Mouse (Mus musculus): Measurements from ENCODE around the gene Banf1. TPM values are rescaled to one million over a fixed set of nuclear protein-coding genes. Genes with fewer than 3 reads are reported as not detected.

Banf1 gene
- polyA plus RNA-seq, 1 experiment from 2014 or later = 311 TPM

GRCm38 (mm10) chr19:5345297-5346131 is 21.5 kb downstream of the Banf1 start:
- Histone ChIP-seq H3K4me1 (replicated peaks) (peaks cover 7% of the 10 kb centered on the region), H3K4me2 (no peak overlapping the region), H3K27me3 (peaks cover 5% of the 10 kb centered on the region; the same call in 1 of the 2 replicates), H3K27ac (replicated peaks) (no peak overlapping the region), H3K9me3 (no peaks in the 10 kb centered on the region), H3K4me3 (no peak overlapping the region), H3K9ac (no peak overlapping the region), H3K36me3 (no peaks in the 10 kb centered on the region)
- WGBS = 81% methylated on average over 6 of the region's 6 CpGs
- no peak for ATAC-seq (ENCODE audit: low read depth)

DNA sequence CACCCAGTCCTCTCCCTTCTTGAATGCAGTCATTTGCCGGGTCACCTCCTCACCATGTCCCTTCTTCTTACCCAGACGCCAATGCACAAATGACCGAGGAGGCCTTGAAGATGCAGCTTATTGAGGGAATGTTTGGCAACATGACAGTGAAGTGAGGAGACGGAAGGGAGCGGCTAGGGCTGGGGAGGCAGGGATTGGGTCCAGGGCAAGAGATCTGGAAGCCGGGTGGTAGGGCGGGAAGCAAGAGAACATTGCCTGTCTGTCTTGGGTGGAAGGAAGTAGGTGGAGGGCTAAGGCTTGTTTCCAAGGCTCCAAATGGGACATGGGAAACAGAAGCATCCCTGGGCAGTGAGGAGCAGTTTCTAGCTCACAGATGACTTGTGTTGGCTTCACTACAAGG is 25.6 kb downstream of the Banf1 start:
- no peak overlapping the region for H3K4me3 ChIP-seq
- H3K4me2 ChIP-seq = no peak overlapping the region
- H3K27me3 ChIP-seq = no peaks in the 10 kb centered on the region
- no peak for ATAC-seq (ENCODE audit: low read depth)
- no peaks in the 10 kb centered on the region for H3K4me1 ChIP-seq (replicated peaks)
- 90% methylated on average over 7 of the region's 7 CpGs for WGBS
- no peaks in the 10 kb centered on the region for H3K36me3 ChIP-seq
- no peak overlapping the region for H3K27ac ChIP-seq (replicated peaks)
- H3K9ac ChIP-seq = no peak overlapping the region
- no peaks in the 10 kb centered on the region for H3K9me3 ChIP-seq

DNA sequence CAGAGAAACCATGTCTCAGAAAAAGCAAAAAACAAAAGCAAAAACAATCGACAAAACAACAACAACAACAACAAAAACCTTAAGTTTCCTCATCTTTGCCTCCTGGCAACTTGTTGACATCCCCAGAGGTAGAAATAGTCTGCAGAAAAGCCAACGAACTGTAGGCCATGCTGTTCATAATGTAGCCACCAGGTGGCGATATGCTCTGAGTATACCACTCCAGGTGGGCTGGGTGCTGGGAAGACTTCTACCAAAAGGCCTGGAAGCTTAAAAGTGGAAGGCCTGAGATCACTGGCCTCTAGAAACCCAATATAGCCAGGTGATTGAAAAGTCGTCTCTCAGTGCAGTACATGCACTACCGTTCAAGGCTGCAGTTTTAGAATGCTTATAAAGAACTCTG is 29.0 kb downstream of the Banf1 start:
- no peak overlapping the region for H3K4me3 ChIP-seq
- ATAC-seq (ENCODE audit: low read depth) = no peak
- WGBS = 22% methylated on average over 5 of the region's 5 CpGs
- no peak overlapping the region for H3K27ac ChIP-seq (replicated peaks)
- H3K4me2 ChIP-seq = no peak overlapping the region
- H3K27me3 ChIP-seq = no peaks in the 10 kb centered on the region
- no peaks in the 10 kb centered on the region for H3K4me1 ChIP-seq (replicated peaks)
- no peaks in the 10 kb centered on the region for H3K9me3 ChIP-seq
- no peaks in the 10 kb centered on the region for H3K36me3 ChIP-seq
- H3K9ac ChIP-seq = no peak overlapping the region

- Histone ChIP-seq H3K9ac (no peak within 1 kb of the TSS), H3K27me3 (no peaks in the 10 kb centered on the region), H3K4me3 (no peak within 1 kb of the TSS), H3K4me2 (no peak within 1 kb of the TSS), H3K9me3 (no peaks in the 10 kb centered on the region), H3K4me1 (replicated peaks) (no peaks in the 10 kb centered on the region), H3K36me3 (no peaks in the 10 kb centered on the region), H3K27ac (replicated peaks) (no peak within 1 kb of the TSS)
- WGBS = 90% methylated on average over 6 of the region's 6 CpGs
- ATAC-seq (ENCODE audit: low read depth) = no peak
These were observed 31.5 kb downstream of the Banf1 start, which contains the start of gene Catsper1 for GRCm38 (mm10) chr19:5335441-5335840. Catsper1 (plus strand) TSS chr19:5335741.

DNA sequence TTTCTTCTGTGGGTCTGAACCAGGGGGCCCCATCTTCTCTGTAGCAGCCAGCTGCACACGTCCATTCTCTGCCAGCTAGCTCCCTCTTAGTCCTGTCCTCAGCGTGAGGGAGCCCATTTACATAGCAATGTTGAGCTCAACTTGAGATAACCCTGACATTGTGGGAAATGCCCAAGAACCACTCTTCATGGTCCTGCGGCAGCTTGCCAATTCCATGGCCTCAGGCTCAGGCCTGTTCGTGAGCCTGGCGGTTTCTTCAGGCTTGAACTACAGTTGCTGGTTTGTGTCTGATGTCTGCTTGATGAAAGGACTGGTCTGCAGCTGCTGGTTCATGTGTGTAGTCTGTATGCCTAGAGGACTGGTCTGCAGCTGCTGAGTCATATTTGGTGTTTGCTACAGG is 32.2 kb downstream of the Banf1 start:
- no peak for ATAC-seq (ENCODE audit: low read depth)
- no peak overlapping the region for H3K9ac ChIP-seq
- 72% methylated on average over 5 of the region's 5 CpGs for WGBS
- H3K4me1 ChIP-seq (replicated peaks) = no peaks in the 10 kb centered on the region
- no peak overlapping the region for H3K4me3 ChIP-seq
- H3K9me3 ChIP-seq = no peaks in the 10 kb centered on the region
- H3K36me3 ChIP-seq = no peaks in the 10 kb centered on the region
- no peak overlapping the region for H3K4me2 ChIP-seq
- no peak overlapping the region for H3K27ac ChIP-seq (replicated peaks)
- H3K27me3 ChIP-seq = no peaks in the 10 kb centered on the region

DNA sequence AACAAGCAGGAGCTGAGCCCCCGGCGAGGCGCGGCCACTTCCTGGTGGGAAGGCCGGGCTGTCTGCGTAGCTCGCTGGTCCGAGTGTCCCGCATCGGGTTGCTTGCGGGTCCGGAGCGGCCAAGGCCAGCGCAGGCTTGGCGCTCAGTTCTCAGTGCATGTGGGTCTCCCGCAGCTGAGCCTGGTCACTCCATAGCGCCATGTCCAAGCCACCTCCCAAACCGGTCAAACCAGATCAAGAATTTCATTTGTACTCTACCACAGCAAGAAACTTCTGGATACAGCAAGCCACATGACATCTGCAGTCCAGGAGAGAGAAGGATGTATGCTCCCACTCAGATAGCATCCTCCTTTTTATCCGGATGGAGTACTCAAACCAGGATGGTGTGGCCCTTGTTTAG is 39.0 kb downstream of the Banf1 start:
- H3K27ac ChIP-seq (replicated peaks) = no peak overlapping the region
- no peak overlapping the region for H3K4me3 ChIP-seq
- 73% methylated on average over 19 of the region's 19 CpGs for WGBS
- no peaks in the 10 kb centered on the region for H3K36me3 ChIP-seq
- no peaks in the 10 kb centered on the region for H3K4me1 ChIP-seq (replicated peaks)
- no peak for ATAC-seq (ENCODE audit: low read depth)
- H3K27me3 ChIP-seq = no peaks in the 10 kb centered on the region
- no peak overlapping the region for H3K9ac ChIP-seq
- no peaks in the 10 kb centered on the region for H3K9me3 ChIP-seq
- no peak overlapping the region for H3K4me2 ChIP-seq

GRCm38 (mm10) chr19:5323801-5324200 is 43.2 kb downstream of the Banf1 start:
- H3K4me1 ChIP-seq (replicated peaks) = no peaks in the 10 kb centered on the region
- no peak for ATAC-seq (ENCODE audit: low read depth)
- H3K36me3 ChIP-seq = no peaks in the 10 kb centered on the region
- no peak overlapping the region for H3K4me3 ChIP-seq
- no peak overlapping the region for H3K27ac ChIP-seq (replicated peaks)
- 63% methylated on average over 17 of the region's 17 CpGs for WGBS
- no peak overlapping the region for H3K9ac ChIP-seq
- H3K4me2 ChIP-seq = no peak overlapping the region
- no peaks in the 10 kb centered on the region for H3K9me3 ChIP-seq
- no peaks in the 10 kb centered on the region for H3K27me3 ChIP-seq

Other genes with a start within 250 kb of the Banf1 start
- 73.7 and 80.2 TPM in 2 replicates for gene Klc2, start 248.6 kb downstream of the Banf1 start, polyA plus RNA-seq (2015; fragmentation: Nextera tagmentation; extraction: Ambion mirVana)
- 36.3 and 41.0 TPM in 2 replicates for gene Pacs1, start 94.0 kb downstream of the Banf1 start, polyA plus RNA-seq (2015; fragmentation: Nextera tagmentation; extraction: Ambion mirVana)
- 344 and 351 TPM in 2 replicates for gene Sf3b2, start 71.7 kb downstream of the Banf1 start, polyA plus RNA-seq (2015; fragmentation: Nextera tagmentation; extraction: Ambion mirVana)
- gene Gal3st3, start 68.8 kb downstream of the Banf1 start, polyA plus RNA-seq (2015; fragmentation: Nextera tagmentation; extraction: Ambion mirVana) = 34.1 and 34.6 TPM in 2 replicates
- gene Catsper1, start 31.4 kb downstream of the Banf1 start, polyA plus RNA-seq (2015; fragmentation: Nextera tagmentation; extraction: Ambion mirVana) = not detected in 2 replicates
- 8.9 and 9.7 TPM in 2 replicates for gene Cst6, start 17.6 kb downstream of the Banf1 start, polyA plus RNA-seq (2015; fragmentation: Nextera tagmentation; extraction: Ambion mirVana)
- gene Eif1ad, start 427 bp downstream of the Banf1 start, polyA plus RNA-seq (2015; fragmentation: Nextera tagmentation; extraction: Ambion mirVana) = 51.1 and 55.2 TPM in 2 replicates
- 72.2 and 74.8 TPM in 2 replicates for gene Sart1, start 21.5 kb upstream of the Banf1 start, polyA plus RNA-seq (2015; fragmentation: Nextera tagmentation; extraction: Ambion mirVana)
- 0.20 TPM in 1 of 2 replicates, not detected in the other for gene Tsga10ip, start 35.4 kb upstream of the Banf1 start, polyA plus RNA-seq (2015; fragmentation: Nextera tagmentation; extraction: Ambion mirVana)
- 318 and 326 TPM in 2 replicates for gene Drap1, start 57.8 kb upstream of the Banf1 start, polyA plus RNA-seq (2015; fragmentation: Nextera tagmentation; extraction: Ambion mirVana)
- 69.5 and 75.5 TPM in 2 replicates for gene AI837181, start 58.0 kb upstream of the Banf1 start, polyA plus RNA-seq (2015; fragmentation: Nextera tagmentation; extraction: Ambion mirVana)
- gene Fosl1, start 80.4 kb upstream of the Banf1 start, polyA plus RNA-seq (2015; fragmentation: Nextera tagmentation; extraction: Ambion mirVana) = 0.59 TPM in 1 of 2 replicates, not detected in the other
- 10.7 and 11.1 TPM in 2 replicates for gene Ccdc85b, start 90.7 kb upstream of the Banf1 start, polyA plus RNA-seq (2015; fragmentation: Nextera tagmentation; extraction: Ambion mirVana)
- 163 and 164 TPM in 2 replicates for gene Fibp, start 93.4 kb upstream of the Banf1 start, polyA plus RNA-seq (2015; fragmentation: Nextera tagmentation; extraction: Ambion mirVana)
- 3.2 and 5.6 TPM in 2 replicates for gene Ctsw, start 101.3 kb upstream of the Banf1 start, polyA plus RNA-seq (2015; fragmentation: Nextera tagmentation; extraction: Ambion mirVana)
- 56.9 and 60.8 TPM in 2 replicates for gene Efemp2, start 106.8 kb upstream of the Banf1 start, polyA plus RNA-seq (2015; fragmentation: Nextera tagmentation; extraction: Ambion mirVana)
- 40.4 and 43.2 TPM in 2 replicates for gene Mus81, start 121.2 kb upstream of the Banf1 start, polyA plus RNA-seq (2015; fragmentation: Nextera tagmentation; extraction: Ambion mirVana)
- gene Cfl1, start 123.3 kb upstream of the Banf1 start, polyA plus RNA-seq (2015; fragmentation: Nextera tagmentation; extraction: Ambion mirVana) = 3,494 and 3,643 TPM in 2 replicates
- not detected in 2 replicates for gene 1700020D05Rik, start 136.6 kb upstream of the Banf1 start, polyA plus RNA-seq (2015; fragmentation: Nextera tagmentation; extraction: Ambion mirVana)
- gene Snx32, start 143.4 kb upstream of the Banf1 start, polyA plus RNA-seq (2015; fragmentation: Nextera tagmentation; extraction: Ambion mirVana) = 69.9 and 74.3 TPM in 2 replicates
- 0.11 TPM in 1 of 2 replicates, not detected in the other for gene Ovol1, start 193.5 kb upstream of the Banf1 start, polyA plus RNA-seq (2015; fragmentation: Nextera tagmentation; extraction: Ambion mirVana)
- 2.9 and 3.5 TPM in 2 replicates for gene Ap5b1, start 200.9 kb upstream of the Banf1 start, polyA plus RNA-seq (2015; fragmentation: Nextera tagmentation; extraction: Ambion mirVana)
- gene Rnaseh2c, start 234.7 kb upstream of the Banf1 start, polyA plus RNA-seq (2015; fragmentation: Nextera tagmentation; extraction: Ambion mirVana) = 79.2 and 87.8 TPM in 2 replicates
- gene Kat5, start 243.1 kb upstream of the Banf1 start, polyA plus RNA-seq (2015; fragmentation: Nextera tagmentation; extraction: Ambion mirVana) = 72.3 and 77.2 TPM in 2 replicates

Measured in neural tube, embryonic 13.5 days (tissue).